Mouse (Mus musculus): ENCODE measurements around the gene Car7.

DNA sequence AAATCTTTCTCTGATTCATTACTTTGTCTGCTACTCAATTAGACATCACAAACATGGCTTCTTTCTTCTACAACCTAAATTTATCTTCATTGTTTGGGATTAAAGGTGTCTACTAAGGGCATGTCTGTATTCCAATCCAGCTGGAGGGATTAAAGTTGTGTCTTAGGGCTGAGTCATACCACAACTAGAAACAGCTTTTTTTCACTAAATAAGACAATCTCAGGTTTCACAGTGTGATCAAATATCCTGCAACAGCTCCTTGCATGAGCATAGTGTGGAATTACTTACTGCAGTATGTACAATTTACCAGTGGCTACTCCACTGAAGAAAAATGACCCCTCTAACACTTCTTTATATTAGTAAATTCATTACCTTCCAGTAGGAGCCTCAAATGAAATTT, 26.2 kb downstream of the Car7 start:
- TF ChIP-seq CTCF (IDR thresholded peaks at IDR 0.05; ENCODE audit: extremely low read depth, insufficient read depth, low read length), result no peak
- no peak for TF ChIP-seq POLR2A (IDR thresholded peaks at IDR 0.05; ENCODE audit: extremely low read depth, insufficient read depth, low read length)
